In genomic region chr16:51475690-51476089, GRCm38 (mm10) we compare ENCODE assay signal across 30 mouse cellular contexts.
A peak's percentile ranks its signal among the peaks of the same experiment; 100 is the strongest.
DNase-seq lines count a peak whose midpoint lies in the region; ATAC-seq and TF ChIP-seq lines count a peak whose summit lies in the region.
"Had no signal": no experiment of that assay in that cellular context is flagged by ENCODE, and none has a peak within 500 bp of the region (broad histone marks: within the 10 kb centered on the region; RNA-seq: fewer than 3 reads in every experiment).

No protein-coding gene starts in this region.

- no peak overlapping the region for H3K9ac ChIP-seq in kidney, postnatal 0 days (ENCODE audit: low read depth, low read length)
- H3K9ac ChIP-seq: embryonic facial prominence, embryonic 12.5 days; heart, embryonic 13.5 days; hindbrain, embryonic 15.5 days; limb, embryonic 15.5 days; liver, embryonic 13.5 days; midbrain, embryonic 13.5 days; neural tube, embryonic 12.5 days had no signal

- peak; percentile 88 for DNase-seq in kidney, postnatal 0 days (ENCODE audit: low spot score)
- no peak for DNase-seq in kidney, adult 2 months
- DNase-seq in cerebellum, adult 11-12 months, result peak; percentile 59
- DNase-seq in cerebellum, adult 8-10 months, result peak; percentile 19
- peak; percentile 22 to 25 for DNase-seq in cerebellum, postnatal 25 days
- no peak for DNase-seq in forebrain, embryonic 10.5 days (ENCODE audit: extremely low spot score, low spot score)
- DNase-seq in natural killer cell, adult 2 months (ENCODE audit: low spot score in 2 of 2), result no peak
- DNase-seq in urinary bladder, adult 2 months (ENCODE audit: low spot score), result no peak
- DNase-seq: adrenal gland, postnatal 25 days; B cell, adult 2 months; embryo, embryonic 11 days; heart, postnatal 10 days; kidney, adult 18-20 months; layer of hippocampus, postnatal 36 days; liver, embryonic 13.5 days; lung, adult 18-20 months; lung, postnatal 4 days; thymus, adult 2 months had no signal

- H3K36me3 ChIP-seq in kidney, postnatal 0 days (ENCODE audit: insufficient read depth, low read length), result no peaks in the 10 kb centered on the region
- no peaks in the 10 kb centered on the region for H3K36me3 ChIP-seq in kidney, adult 2 months (ENCODE audit: control insufficient read depth, insufficient read depth, low read length)
- H3K36me3 ChIP-seq in forebrain, embryonic 10.5 days (replicated peaks), result no peaks in the 10 kb centered on the region
- H3K36me3 ChIP-seq: embryonic facial prominence, embryonic 12.5 days; heart, embryonic 13.5 days; hindbrain, embryonic 10.5 days; hindbrain, embryonic 15.5 days; limb, embryonic 10.5 days; limb, embryonic 15.5 days; liver, embryonic 13.5 days; midbrain, embryonic 13.5 days; neural tube, embryonic 12.5 days had no signal

- no peak for TF ChIP-seq CTCF in kidney, postnatal 0 days (IDR thresholded peaks at IDR 0.05; ENCODE audit: low read depth)
- no peak for TF ChIP-seq CTCF in kidney, adult 2 months (conservative IDR thresholded peaks at IDR 0.05; ENCODE audit: insufficient read depth, insufficient read length, low read depth, low read length)

- ATAC-seq in kidney, postnatal 0 days (replicated peaks; ENCODE audit: low FRiP score, low read depth), result peak; percentile 66
- ATAC-seq: forebrain, embryonic 16.5 days; inflammation-experienced regulatory T-cells, adult 6 months; lung, postnatal 0 days; midbrain, embryonic 13.5 days had no signal

- H3K4me2 ChIP-seq in kidney, postnatal 0 days (ENCODE audit: low read length), result no peak overlapping the region
- H3K4me2 ChIP-seq: embryonic facial prominence, embryonic 12.5 days; heart, embryonic 13.5 days; hindbrain, embryonic 15.5 days; limb, embryonic 15.5 days; liver, embryonic 13.5 days; midbrain, embryonic 13.5 days; neural tube, embryonic 12.5 days had no signal

- H3K27me3 ChIP-seq in kidney, postnatal 0 days (ENCODE audit: insufficient read depth, low read length), result no peaks in the 10 kb centered on the region
- no peaks in the 10 kb centered on the region for H3K27me3 ChIP-seq in kidney, adult 2 months (replicated peaks; ENCODE audit: control insufficient read depth, insufficient read depth, low read length)
- H3K27me3 ChIP-seq in forebrain, embryonic 10.5 days (ENCODE audit: poor library complexity, severe bottlenecking), result no peaks in the 10 kb centered on the region
- H3K27me3 ChIP-seq: embryonic facial prominence, embryonic 12.5 days; heart, embryonic 13.5 days; hindbrain, embryonic 15.5 days; limb, embryonic 15.5 days; liver, embryonic 13.5 days; megakaryocyte, embryonic 14.5 days; midbrain, embryonic 13.5 days; neural tube, embryonic 12.5 days had no signal

- 17% methylated on average over 3 of the region's 3 CpGs for WGBS in kidney, postnatal 0 days
- WGBS in kidney, adult 2 months, result 20% methylated on average over 3 of the region's 3 CpGs
- WGBS in forebrain, embryonic 10.5 days, result 82% methylated on average over 3 of the region's 3 CpGs

- H3K27ac ChIP-seq in kidney, postnatal 0 days, result no peak overlapping the region
- no peak overlapping the region for H3K27ac ChIP-seq in kidney, adult 2 months (ENCODE audit: insufficient read depth, low read depth, low read length)
- H3K27ac ChIP-seq in forebrain, embryonic 10.5 days, result no peak overlapping the region
- H3K27ac ChIP-seq: embryonic facial prominence, embryonic 12.5 days; heart, embryonic 13.5 days; hindbrain, embryonic 10.5 days; hindbrain, embryonic 15.5 days; limb, embryonic 10.5 days; limb, embryonic 15.5 days; liver, embryonic 13.5 days; midbrain, embryonic 13.5 days; neural tube, embryonic 12.5 days had no signal

- H3K4me1 ChIP-seq in kidney, postnatal 0 days (replicated peaks; ENCODE audit: insufficient read depth, low read length), result no peaks in the 10 kb centered on the region
- no peaks in the 10 kb centered on the region for H3K4me1 ChIP-seq in kidney, adult 2 months (ENCODE audit: control insufficient read depth, insufficient read depth, low read length)
- H3K4me1 ChIP-seq in forebrain, embryonic 10.5 days, result no peaks in the 10 kb centered on the region
- H3K4me1 ChIP-seq: embryonic facial prominence, embryonic 12.5 days; heart, embryonic 13.5 days; hindbrain, embryonic 10.5 days; hindbrain, embryonic 15.5 days; limb, embryonic 10.5 days; limb, embryonic 15.5 days; liver, embryonic 13.5 days; megakaryocyte, embryonic 14.5 days; midbrain, embryonic 13.5 days; neural tube, embryonic 12.5 days had no signal

- no peaks in the 10 kb centered on the region for H3K9me3 ChIP-seq in kidney, postnatal 0 days (replicated peaks; ENCODE audit: low read length)
- no peaks in the 10 kb centered on the region for H3K9me3 ChIP-seq in forebrain, embryonic 10.5 days
- H3K9me3 ChIP-seq: embryonic facial prominence, embryonic 12.5 days; heart, embryonic 13.5 days; hindbrain, embryonic 10.5 days; hindbrain, embryonic 15.5 days; limb, embryonic 10.5 days; limb, embryonic 15.5 days; liver, embryonic 13.5 days; megakaryocyte, embryonic 14.5 days; midbrain, embryonic 13.5 days; neural tube, embryonic 12.5 days had no signal

- H3K4me3 ChIP-seq in kidney, postnatal 0 days (replicated peaks; ENCODE audit: low read depth, low read length), result no peak overlapping the region
- H3K4me3 ChIP-seq in kidney, adult 2 months (ENCODE audit: insufficient read depth, low read depth, low read length), result no peak overlapping the region
- H3K4me3 ChIP-seq in forebrain, embryonic 10.5 days, result no peak overlapping the region
- H3K4me3 ChIP-seq: embryonic facial prominence, embryonic 12.5 days; heart, embryonic 13.5 days; hindbrain, embryonic 10.5 days; hindbrain, embryonic 15.5 days; limb, embryonic 10.5 days; limb, embryonic 15.5 days; liver, embryonic 13.5 days; megakaryocyte, embryonic 14.5 days; midbrain, embryonic 13.5 days; neural tube, embryonic 12.5 days had no signal

- no peak for TF ChIP-seq POLR2A in kidney, adult 2 months (IDR thresholded peaks at IDR 0.05; ENCODE audit: low read depth, low read length)

Comparison
In these comparisons a context has a peak if more than half of its experiments do, and no peak if none do; other contexts are left out.
1. DNase-seq: peak in kidney, postnatal 0 days (single experiment), cerebellum, adult 11-12 months (single experiment), cerebellum, adult 8-10 months (single experiment) and cerebellum, postnatal 25 days (2 of 2); none in kidney, adult 2 months (single experiment), forebrain, embryonic 10.5 days (single experiment), natural killer cell, adult 2 months (0 of 2) and urinary bladder, adult 2 months (single experiment).